Mouse (Mus musculus): ENCODE data around the gene Pcbp3. TPM values are rescaled to one million over a fixed set of nuclear protein-coding genes. Genes with fewer than 3 reads are reported as not detected.

The Pcbp3 gene
- polyA plus RNA-seq, 1 experiment from 2014 or later = 11.9 TPM

DNA sequence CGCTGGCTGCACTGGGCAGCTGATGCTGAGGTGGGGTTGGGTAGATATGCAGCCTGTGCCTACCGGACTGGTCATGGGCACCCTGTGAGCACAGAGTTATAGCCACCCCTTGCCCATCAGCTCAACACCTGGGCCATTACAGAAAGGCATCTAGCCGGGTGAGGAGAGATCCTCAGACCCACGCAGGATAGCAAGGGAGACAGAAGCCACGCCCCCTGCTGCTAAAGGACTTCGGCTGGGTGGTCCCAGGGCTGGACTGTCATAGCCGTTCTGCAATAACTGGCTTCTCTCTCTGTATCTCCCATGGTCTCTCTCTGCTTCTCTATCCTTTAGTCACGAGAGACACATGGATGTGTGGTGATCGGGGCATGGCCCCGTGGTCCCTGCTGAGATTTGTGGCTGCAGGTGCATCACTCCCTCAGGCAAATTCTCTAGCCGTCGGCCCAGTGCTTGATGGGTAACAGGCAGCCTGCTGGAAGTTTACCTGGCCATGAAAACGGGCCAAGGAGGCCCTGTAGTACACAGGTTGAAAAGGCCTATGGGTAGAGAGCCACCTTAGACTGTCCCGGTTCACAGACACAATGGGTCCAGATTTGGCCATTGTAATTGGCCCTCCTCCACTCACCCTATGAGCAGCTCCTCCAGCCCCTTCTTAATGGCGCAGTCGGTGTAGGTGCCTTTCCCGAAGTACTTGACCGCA lies 238.8 kb downstream of the Pcbp3 start:
- Histone ChIP-seq H3K27ac (ENCODE audit: low read length) (no peak overlapping the region), H3K9ac (ENCODE audit: low read length) (no peak overlapping the region), H3K36me3 (ENCODE audit: control insufficient read depth, insufficient read depth) (0 out of 2 replicates have a peak, but pooled peaks cover 2% of the 10 kb centered on the region), H3K4me2 (ENCODE audit: low read depth, low read length) (no peak overlapping the region), H3K9me3 (replicated peaks; ENCODE audit: control insufficient read depth, low read length) (no peaks in the 10 kb centered on the region), H3K4me1 (ENCODE audit: control insufficient read depth, insufficient read depth, low read length) (peaks cover 9% of the 10 kb centered on the region), H3K27me3 (ENCODE audit: control insufficient read depth, insufficient read depth, low read length) (no peaks in the 10 kb centered on the region), H3K4me3 (ENCODE audit: low read length) (no peak overlapping the region)
- ATAC-seq (replicated peaks; ENCODE audit: extremely low read depth, insufficient read depth, low FRiP score) = no peak
- 85% methylated on average over 18 of the region's 18 CpGs for WGBS

DNA sequence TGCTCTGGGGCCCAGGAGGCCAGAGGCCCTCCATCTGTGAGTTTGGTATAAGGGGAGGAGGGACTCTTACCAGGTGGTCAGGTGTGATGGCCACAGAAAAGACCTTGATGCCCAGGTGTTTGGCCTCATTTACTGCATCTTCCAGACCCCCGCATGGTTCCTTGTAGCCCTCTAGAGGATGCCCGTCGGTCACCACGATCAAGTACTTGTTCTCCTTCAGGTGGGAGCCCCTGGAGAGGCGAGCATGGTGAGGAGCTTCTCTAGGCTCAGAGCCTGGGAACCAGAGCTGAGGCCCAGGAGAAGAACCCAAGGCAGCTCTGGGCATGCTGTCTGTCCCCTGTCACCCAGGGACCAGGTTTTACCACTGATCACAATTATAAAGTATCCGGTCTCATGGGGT lies 239.9 kb downstream of the Pcbp3 start:
- H3K4me3 ChIP-seq (ENCODE audit: low read length) = no peak overlapping the region
- 0 out of 2 replicates have a peak, but pooled peaks cover 6% of the 10 kb centered on the region for H3K36me3 ChIP-seq (ENCODE audit: control insufficient read depth, insufficient read depth)
- no peak overlapping the region for H3K27ac ChIP-seq (ENCODE audit: low read length)
- no peak overlapping the region for H3K4me2 ChIP-seq (ENCODE audit: low read depth, low read length)
- H3K27me3 ChIP-seq (ENCODE audit: control insufficient read depth, insufficient read depth, low read length) = no peaks in the 10 kb centered on the region
- H3K9me3 ChIP-seq (replicated peaks; ENCODE audit: control insufficient read depth, low read length) = no peaks in the 10 kb centered on the region
- H3K4me1 ChIP-seq (ENCODE audit: control insufficient read depth, insufficient read depth, low read length) = peaks cover 9% of the 10 kb centered on the region
- H3K9ac ChIP-seq (ENCODE audit: low read length) = no peak overlapping the region
- 93% methylated on average over 6 of the region's 6 CpGs for WGBS
- ATAC-seq (replicated peaks; ENCODE audit: extremely low read depth, insufficient read depth, low FRiP score) = no peak

DNA sequence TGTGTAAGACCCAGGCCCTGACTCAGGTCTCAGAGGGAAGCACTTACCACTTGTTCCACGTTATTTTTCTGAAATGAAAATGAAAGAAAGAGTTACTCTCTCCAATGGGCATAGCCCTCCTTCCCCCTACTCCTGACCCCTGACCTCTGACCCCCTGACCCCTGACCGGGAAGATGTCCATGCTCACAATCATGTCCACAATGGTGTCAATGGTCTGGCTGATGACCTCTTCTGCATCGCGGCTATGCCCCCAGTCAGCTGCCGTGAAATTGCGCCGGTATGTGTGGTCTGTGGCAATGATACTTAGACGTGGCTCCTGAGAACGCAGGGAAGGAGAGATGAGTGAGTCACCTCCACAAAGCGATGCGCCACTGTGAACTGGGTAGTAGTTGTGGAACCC lies 240.5 kb downstream of the Pcbp3 start:
- Histone ChIP-seq H3K4me3 (ENCODE audit: low read length) (no peak overlapping the region), H3K36me3 (ENCODE audit: control insufficient read depth, insufficient read depth) (0 out of 2 replicates have a peak, but pooled peaks cover 6% of the 10 kb centered on the region), H3K4me1 (ENCODE audit: control insufficient read depth, insufficient read depth, low read length) (peaks cover 9% of the 10 kb centered on the region), H3K27me3 (ENCODE audit: control insufficient read depth, insufficient read depth, low read length) (no peaks in the 10 kb centered on the region), H3K4me2 (ENCODE audit: low read depth, low read length) (no peak overlapping the region), H3K9ac (ENCODE audit: low read length) (no peak overlapping the region), H3K27ac (ENCODE audit: low read length) (no peak overlapping the region), H3K9me3 (replicated peaks; ENCODE audit: control insufficient read depth, low read length) (no peaks in the 10 kb centered on the region)
- ATAC-seq (replicated peaks; ENCODE audit: extremely low read depth, insufficient read depth, low FRiP score) = no peak
- 85% methylated on average over 11 of the region's 11 CpGs for WGBS

DNA sequence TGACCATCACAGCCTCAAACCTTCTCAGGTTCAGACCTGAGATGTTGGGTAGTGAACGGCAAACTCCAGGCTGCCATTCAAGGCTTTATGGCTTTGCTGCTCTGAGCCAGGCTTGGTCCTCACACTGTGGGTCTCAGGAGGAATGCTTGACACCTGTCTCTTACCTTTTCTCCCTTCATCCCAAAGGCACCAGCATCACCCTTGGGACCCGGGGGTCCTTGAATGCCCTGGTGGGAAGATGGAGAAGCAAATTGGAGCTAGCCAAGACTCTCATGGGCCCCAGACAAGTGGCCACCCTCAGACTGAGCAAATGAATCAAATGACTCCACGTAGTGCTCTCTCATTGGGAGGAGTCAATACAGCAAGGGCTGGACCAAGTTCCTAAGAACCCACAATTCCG lies 244.1 kb downstream of the Pcbp3 start:
- ATAC-seq (replicated peaks; ENCODE audit: extremely low read depth, insufficient read depth, low FRiP score) = no peak
- H3K9me3 ChIP-seq (replicated peaks; ENCODE audit: control insufficient read depth, low read length) = no peaks in the 10 kb centered on the region
- H3K36me3 ChIP-seq (ENCODE audit: control insufficient read depth, insufficient read depth) = 0 out of 2 replicates have a peak, but pooled peaks cover 6% of the 10 kb centered on the region
- no peaks in the 10 kb centered on the region for H3K27me3 ChIP-seq (ENCODE audit: control insufficient read depth, insufficient read depth, low read length)
- H3K4me1 ChIP-seq (ENCODE audit: control insufficient read depth, insufficient read depth, low read length) = no peaks in the 10 kb centered on the region
- H3K4me2 ChIP-seq (ENCODE audit: low read depth, low read length) = no peak overlapping the region
- no peak overlapping the region for H3K27ac ChIP-seq (ENCODE audit: low read length)
- no peak overlapping the region for H3K4me3 ChIP-seq (ENCODE audit: low read length)
- H3K9ac ChIP-seq (ENCODE audit: low read length) = no peak overlapping the region
- WGBS = 86% methylated on average over 4 of the region's 4 CpGs

DNA sequence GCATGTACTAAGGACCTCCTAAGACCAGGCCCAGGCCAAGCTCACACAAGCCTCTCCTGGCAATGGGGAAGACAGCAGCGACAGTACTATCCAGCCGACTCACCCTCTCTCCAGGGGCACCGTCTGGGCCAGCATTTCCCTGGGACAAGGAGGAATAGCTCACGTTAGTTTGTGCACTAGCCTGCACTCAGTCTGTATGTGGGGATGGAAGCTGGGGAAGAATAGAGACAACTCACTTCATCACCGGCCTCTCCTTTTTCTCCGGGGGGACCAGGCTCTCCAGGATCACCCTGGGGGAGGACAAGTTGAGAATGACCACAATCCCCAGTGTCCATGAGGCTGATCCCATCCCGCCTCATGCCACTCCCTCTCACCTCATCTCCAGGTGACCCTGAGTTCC lies 244.7 kb downstream of the Pcbp3 start:
- H3K36me3 ChIP-seq (ENCODE audit: control insufficient read depth, insufficient read depth) = 0 out of 2 replicates have a peak, but pooled peaks cover 6% of the 10 kb centered on the region
- 89% methylated on average over 7 of the region's 7 CpGs for WGBS

DNA sequence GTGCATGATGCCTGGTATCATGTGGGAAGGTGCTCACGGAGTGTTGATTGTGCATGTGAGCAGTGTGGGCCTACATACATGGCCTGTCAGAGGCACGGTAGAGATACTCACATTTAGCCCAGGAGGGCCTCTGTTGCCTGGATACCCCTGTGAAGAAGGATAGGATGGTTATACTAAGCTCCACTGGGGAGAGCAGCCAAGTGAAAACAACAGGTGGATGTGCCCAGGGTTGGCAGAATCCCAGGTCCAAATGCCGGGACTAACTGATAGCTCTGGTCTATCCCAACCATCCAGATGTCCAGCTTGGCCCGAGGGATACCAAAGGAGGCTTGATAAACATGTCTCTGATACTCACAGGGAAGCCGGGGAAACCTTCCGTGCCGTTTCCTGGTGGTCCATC lies 247.4 kb downstream of the Pcbp3 start:
- Histone ChIP-seq H3K4me3 (ENCODE audit: low read length) (no peak overlapping the region), H3K27ac (ENCODE audit: low read length) (no peak overlapping the region), H3K9ac (ENCODE audit: low read length) (no peak overlapping the region), H3K4me1 (ENCODE audit: control insufficient read depth, insufficient read depth, low read length) (no peaks in the 10 kb centered on the region), H3K9me3 (replicated peaks; ENCODE audit: control insufficient read depth, low read length) (no peaks in the 10 kb centered on the region), H3K27me3 (ENCODE audit: control insufficient read depth, insufficient read depth, low read length) (no peaks in the 10 kb centered on the region), H3K36me3 (ENCODE audit: control insufficient read depth, insufficient read depth) (peaks cover 21% of the 10 kb centered on the region), H3K4me2 (ENCODE audit: low read depth, low read length) (no peak overlapping the region)
- WGBS = 70% methylated on average over 7 of the region's 7 CpGs
- ATAC-seq (replicated peaks; ENCODE audit: extremely low read depth, insufficient read depth, low FRiP score) = no peak

More for the DNA sequence above, 244.7 kb downstream of the Pcbp3 start:
- Histone ChIP-seq H3K9me3 (replicated peaks; ENCODE audit: control insufficient read depth, low read length) (no peaks in the 10 kb centered on the region), H3K4me2 (ENCODE audit: low read depth, low read length) (no peak overlapping the region), H3K9ac (ENCODE audit: low read length) (no peak overlapping the region), H3K27ac (ENCODE audit: low read length) (no peak overlapping the region), H3K27me3 (ENCODE audit: control insufficient read depth, insufficient read depth, low read length) (no peaks in the 10 kb centered on the region), H3K4me3 (ENCODE audit: low read length) (no peak overlapping the region), H3K4me1 (ENCODE audit: control insufficient read depth, insufficient read depth, low read length) (no peaks in the 10 kb centered on the region)
- ATAC-seq (replicated peaks; ENCODE audit: extremely low read depth, insufficient read depth, low FRiP score) = no peak

DNA sequence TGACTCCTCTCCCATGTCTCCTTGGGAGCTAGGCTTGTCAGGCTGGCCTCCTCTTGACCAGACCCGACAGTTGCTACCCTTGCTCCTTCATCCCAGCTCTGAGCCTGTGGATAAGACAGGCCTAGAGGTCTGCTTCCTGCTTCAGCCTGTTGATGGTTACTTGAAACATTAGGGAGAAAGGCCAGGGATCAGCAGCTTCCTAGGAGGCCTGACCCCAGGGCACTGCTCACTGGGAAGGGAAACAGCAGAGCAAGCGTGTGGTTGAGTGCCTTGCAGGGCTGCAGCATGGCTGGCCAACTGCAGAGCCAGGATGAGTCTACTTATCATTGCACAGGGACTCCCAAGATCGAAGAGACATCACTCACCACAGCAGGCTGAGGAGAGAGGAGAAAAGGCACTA lies 249.2 kb downstream of the Pcbp3 start:
- Histone ChIP-seq H3K36me3 (ENCODE audit: control insufficient read depth, insufficient read depth) (peaks cover 22% of the 10 kb centered on the region), H3K4me2 (ENCODE audit: low read depth, low read length) (no peak overlapping the region), H3K9ac (ENCODE audit: low read length) (no peak overlapping the region), H3K9me3 (replicated peaks; ENCODE audit: control insufficient read depth, low read length) (no peaks in the 10 kb centered on the region), H3K27me3 (ENCODE audit: control insufficient read depth, insufficient read depth, low read length) (no peaks in the 10 kb centered on the region), H3K4me1 (ENCODE audit: control insufficient read depth, insufficient read depth, low read length) (no peaks in the 10 kb centered on the region), H3K4me3 (ENCODE audit: low read length) (no peak overlapping the region), H3K27ac (ENCODE audit: low read length) (no peak overlapping the region)
- WGBS = 81% methylated on average over 3 of the region's 3 CpGs
- ATAC-seq (replicated peaks; ENCODE audit: extremely low read depth, insufficient read depth, low FRiP score) = no peak

Other genes starting within 250 kb of the Pcbp3 start
- 105 and 125 TPM in 2 replicates for gene Col6a1, start 235.7 kb downstream of the Pcbp3 start, polyA plus RNA-seq (2015; fragmentation: Nextera tagmentation; extraction: Ambion mirVana)
- 13.4 and 15.1 TPM in 2 replicates for gene Slc19a1, start 70.4 kb upstream of the Pcbp3 start, polyA plus RNA-seq (2015; fragmentation: Nextera tagmentation; extraction: Ambion mirVana)
- gene Col18a1, start 204.7 kb upstream of the Pcbp3 start, polyA plus RNA-seq (2015; fragmentation: Nextera tagmentation; extraction: Ambion mirVana) = 96.2 and 130 TPM in 2 replicates